39 mouse cellular contexts compared by ENCODE assay signal in genomic region chr5:107775875-107776274, GRCm38 (mm10). TPM values are rescaled to one million over a fixed set of nuclear protein-coding genes. Genes with fewer than 3 reads are reported as not detected.
"Had no signal": no experiment of that assay in that cellular context is flagged by ENCODE, and none has a peak within 500 bp of the region (broad histone marks: within the 10 kb centered on the region; RNA-seq: fewer than 3 reads in every experiment).

No protein-coding gene starts in this region.

- H3K4me2 ChIP-seq: embryonic facial prominence, embryonic 12.5 days; embryonic facial prominence, embryonic 13.5 days; embryonic facial prominence, embryonic 15.5 days; forebrain, embryonic 12.5 days; forebrain, embryonic 13.5 days; forebrain, embryonic 15.5 days had no signal

- H3K9ac ChIP-seq: embryonic facial prominence, embryonic 12.5 days; embryonic facial prominence, embryonic 13.5 days; embryonic facial prominence, embryonic 15.5 days; forebrain, embryonic 12.5 days; forebrain, embryonic 13.5 days; forebrain, embryonic 15.5 days; forebrain, postnatal 0 days had no signal

- H3K4me3 ChIP-seq: embryonic facial prominence, embryonic 10.5 days; embryonic facial prominence, embryonic 12.5 days; embryonic facial prominence, embryonic 13.5 days; embryonic facial prominence, embryonic 15.5 days; erythroblast, embryonic 14.5 days; forebrain, embryonic 10.5 days; forebrain, embryonic 12.5 days; forebrain, embryonic 13.5 days; forebrain, embryonic 15.5 days; gastrocnemius, adult 2 months; heart, adult 2 months; heart, embryonic 10.5 days had no signal

- H3K27me3 ChIP-seq: embryonic facial prominence, embryonic 12.5 days; embryonic facial prominence, embryonic 13.5 days; embryonic facial prominence, embryonic 15.5 days; forebrain, embryonic 12.5 days; forebrain, embryonic 13.5 days; forebrain, embryonic 15.5 days had no signal

- H3K27ac ChIP-seq: embryonic facial prominence, embryonic 10.5 days; embryonic facial prominence, embryonic 12.5 days; embryonic facial prominence, embryonic 13.5 days; embryonic facial prominence, embryonic 15.5 days; forebrain, embryonic 10.5 days; forebrain, embryonic 12.5 days; forebrain, embryonic 13.5 days; forebrain, embryonic 15.5 days; gastrocnemius, adult 2 months; heart, adult 2 months; heart, embryonic 10.5 days had no signal

- H3K4me1 ChIP-seq: embryonic facial prominence, embryonic 10.5 days; embryonic facial prominence, embryonic 12.5 days; embryonic facial prominence, embryonic 13.5 days; embryonic facial prominence, embryonic 15.5 days; forebrain, embryonic 10.5 days; forebrain, embryonic 12.5 days; forebrain, embryonic 13.5 days; forebrain, embryonic 15.5 days had no signal

- DNase-seq: cerebellum, adult 18-20 months; cerebellum, adult 2 months; cerebellum, adult 8-10 months; cerebellum, adult 9-10 months; cerebellum, adult 9-11 months; cerebellum, postnatal 10 days; cerebellum, postnatal 14 days; cerebellum, postnatal 25 days; cerebellum, postnatal 36 days; embryo, embryonic 11 days; forebrain, postnatal 0 days; gastrocnemius, adult 2 months; gastrocnemius, postnatal 10 days; gastrocnemius, postnatal 14 days; gastrocnemius, postnatal 25 days; gastrocnemius, postnatal 36 days; heart, adult 18-20 months; heart, adult 2 months had no signal

- H3K9me3 ChIP-seq: embryonic facial prominence, embryonic 10.5 days; embryonic facial prominence, embryonic 12.5 days; embryonic facial prominence, embryonic 13.5 days; embryonic facial prominence, embryonic 15.5 days; forebrain, embryonic 10.5 days; forebrain, embryonic 12.5 days; forebrain, embryonic 13.5 days; forebrain, embryonic 15.5 days; heart, embryonic 10.5 days had no signal

- H3K36me3 ChIP-seq: embryonic facial prominence, embryonic 12.5 days; embryonic facial prominence, embryonic 15.5 days; forebrain, embryonic 12.5 days; forebrain, embryonic 15.5 days had no signal

- ATAC-seq: forebrain, embryonic 13.5 days; forebrain, embryonic 14.5 days; forebrain, embryonic 15.5 days; forebrain, embryonic 16.5 days; forebrain, postnatal 0 days had no signal

RNA-seq across cellular contexts. Expression of gene Gfi1, which starts 50.0 kb away (rescaled TPM):
- total RNA-seq: forebrain, postnatal 0 days; gastrocnemius, adult 18-20 months; gastrocnemius, adult 2 months; gastrocnemius, adult 8-10 months; gastrocnemius, postnatal 14 days; heart, adult 2 months; heart, adult 8-10 months had no signal
- polyA plus RNA-seq: cerebellum, adult 2 months; cortical plate, adult 2 months; embryonic facial prominence, embryonic 10.5 days; embryonic facial prominence, embryonic 11.5 days; embryonic facial prominence, embryonic 13.5 days; forebrain, embryonic 10.5 days; forebrain, embryonic 12.5 days; forebrain, embryonic 13.5 days; forebrain, embryonic 14.5 days; forebrain, embryonic 15.5 days; forebrain, embryonic 16.5 days; forebrain, postnatal 0 days; heart, embryonic 10.5 days had no signal

RNA-seq across cellular contexts. Expression of gene Ube2d2b, which starts 54.0 kb away (rescaled TPM):
- total RNA-seq: common myeloid progenitor, adult 5-6 weeks; forebrain, postnatal 0 days; gastrocnemius, adult 18-20 months; gastrocnemius, adult 2 months; gastrocnemius, adult 8-10 months; gastrocnemius, postnatal 10 days; gastrocnemius, postnatal 14 days; gastrocnemius, postnatal 25 days; gastrocnemius, postnatal 36 days; gastrocnemius, postnatal 4 days; heart, adult 18-20 months; heart, adult 2 months; heart, adult 8-10 months had no signal
- polyA plus RNA-seq: cerebellum, adult 2 months; cortical plate, adult 2 months; embryonic facial prominence, embryonic 14.5 days; erythroblast, embryonic 14.5 days; forebrain, postnatal 0 days; frontal cortex, adult 2 months had no signal
